Mouse (Mus musculus) ES-E14 (cell line): Measurements from ENCODE around the gene Dars2.

Source experiments
- CHD2 ChIP-seq: IDR thresholded peaks from 2 replicates; pipeline ENCODE4 v1.6.1; 2014; ENCODE audit warnings: mild to moderate bottlenecking, low read depth, low read length, inconsistent platforms
- HCFC1 ChIP-seq: IDR thresholded peaks from 2 replicates; pipeline ENCODE4 v1.6.1; 2012; ENCODE audit warnings: low read length, inconsistent platforms, borderline replicate concordance; ENCODE audit not compliant: insufficient read depth
- MAFK ChIP-seq: IDR thresholded peaks from 2 replicates; pipeline ENCODE4 v1.6.1; 2014; ENCODE audit warnings: mild to moderate bottlenecking, low read depth, low read length, inconsistent platforms; ENCODE audit not compliant: insufficient read depth
- ZC3H11A ChIP-seq: IDR thresholded peaks from 2 replicates; pipeline ENCODE4 v1.6.1; 2012; ENCODE audit warnings: low read depth, mild to moderate bottlenecking, inconsistent platforms, low read length, borderline replicate concordance
- ZNF384 ChIP-seq: IDR thresholded peaks from 2 replicates; pipeline ENCODE4 v1.6.1; 2012; ENCODE audit warnings: low read depth, low read length, inconsistent platforms

- no peak for TF ChIP-seq HCFC1
- no peak for TF ChIP-seq MAFK
- no peak for TF ChIP-seq CHD2
- no peak for TF ChIP-seq ZC3H11A
- TF ChIP-seq ZNF384: no peak
These were observed 34.6 kb downstream of the Dars2 start for GRCm38 (mm10) chr1:161035786-161036404.
